Mouse (Mus musculus) adipocyte (in vitro differentiated cells): ENCODE measurements around the gene Trpm8.

ENCODE experiments used
- DNase-seq: peaks from one replicate; pipeline ENCODE4 v3.0.0-alpha.2; 2016; ENCODE audit warnings: low spot score

Trpm8 gene

DNA sequence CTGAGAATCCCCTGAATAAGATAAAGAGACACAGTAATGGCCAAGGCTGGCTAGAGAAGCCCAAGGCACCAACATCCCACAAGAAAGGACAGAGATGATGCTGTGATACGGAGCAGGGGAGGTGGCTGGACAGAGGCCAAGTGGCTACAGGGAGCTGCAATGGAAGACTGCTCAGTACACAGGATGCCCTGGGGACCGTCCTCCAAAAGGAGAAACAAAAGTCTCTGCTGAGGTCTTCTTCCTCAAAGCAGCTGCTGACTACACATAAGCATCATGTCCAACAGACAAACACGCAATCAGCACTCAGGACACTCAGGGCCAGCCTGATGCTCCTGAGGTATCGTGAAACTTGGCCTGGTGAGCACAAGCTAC lies 12.6 kb upstream of the Trpm8 start:
- no peak for DNase-seq

- no peak for DNase-seq
Measured at GRCm38 (mm10) chr1:88266123-88266522, 11.3 kb upstream of the Trpm8 start.

GRCm38 (mm10) chr1:88267489-88267888 lies 10.0 kb upstream of the Trpm8 start:
- no peak for DNase-seq

DNA sequence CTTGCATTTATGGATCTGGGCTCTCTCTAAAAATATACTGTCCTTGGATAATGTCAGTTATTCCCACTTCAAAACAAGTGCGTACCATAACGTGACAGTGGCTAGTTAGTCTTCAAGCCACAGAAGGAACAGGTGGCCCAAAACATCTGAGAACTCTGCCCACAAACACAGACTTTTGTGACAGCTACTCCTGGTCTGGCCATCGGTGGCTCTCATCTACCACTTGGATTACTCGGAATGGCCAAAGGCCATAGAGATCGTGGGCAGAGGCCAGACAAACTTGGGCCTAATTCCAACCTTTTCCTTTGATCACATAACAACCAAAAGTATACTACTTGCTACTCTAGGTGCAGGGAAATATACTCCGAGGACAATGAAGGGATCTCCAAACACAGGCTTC lies 9.4 kb upstream of the Trpm8 start:
- no peak for DNase-seq

DNA sequence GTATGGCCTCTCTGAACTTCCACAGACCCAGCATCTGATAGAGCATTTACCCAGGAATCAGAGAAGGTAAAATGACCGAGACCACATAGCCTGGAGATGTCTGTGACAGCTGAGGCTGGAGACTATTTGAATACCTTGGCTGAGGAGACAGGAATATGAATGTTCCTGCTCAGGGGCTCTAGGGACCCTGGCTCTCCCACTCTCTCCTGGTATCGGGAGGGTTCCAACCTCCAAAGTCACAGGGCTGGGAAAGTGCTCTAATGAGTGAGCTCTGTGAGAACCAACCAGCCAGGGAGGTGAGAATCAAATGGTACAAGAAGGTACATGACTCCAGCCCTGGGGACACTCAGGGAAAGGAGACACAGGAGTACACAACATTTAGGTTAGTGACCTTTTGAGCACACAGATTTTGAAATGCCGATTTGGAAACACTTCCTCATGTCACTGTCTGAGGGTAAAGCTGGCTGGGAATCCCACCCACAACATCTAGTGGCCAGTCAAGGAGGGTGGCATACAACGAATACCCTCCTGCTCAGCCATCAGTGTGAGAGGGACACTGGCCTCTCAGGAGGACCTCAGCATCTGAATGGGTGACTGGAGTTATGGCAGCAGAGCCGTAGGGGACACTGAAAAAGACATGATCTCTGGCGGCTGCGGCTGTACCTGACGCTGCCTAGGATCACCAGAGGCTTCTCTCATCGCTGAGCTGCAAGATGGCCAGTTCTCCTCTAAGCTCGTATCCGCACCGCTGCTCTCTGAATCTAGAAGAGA lies 7.7 kb upstream of the Trpm8 start:
- no peak for DNase-seq

- no peak for DNase-seq
Measured at GRCm38 (mm10) chr1:88272851-88273250, 4.6 kb upstream of the Trpm8 start.

DNA sequence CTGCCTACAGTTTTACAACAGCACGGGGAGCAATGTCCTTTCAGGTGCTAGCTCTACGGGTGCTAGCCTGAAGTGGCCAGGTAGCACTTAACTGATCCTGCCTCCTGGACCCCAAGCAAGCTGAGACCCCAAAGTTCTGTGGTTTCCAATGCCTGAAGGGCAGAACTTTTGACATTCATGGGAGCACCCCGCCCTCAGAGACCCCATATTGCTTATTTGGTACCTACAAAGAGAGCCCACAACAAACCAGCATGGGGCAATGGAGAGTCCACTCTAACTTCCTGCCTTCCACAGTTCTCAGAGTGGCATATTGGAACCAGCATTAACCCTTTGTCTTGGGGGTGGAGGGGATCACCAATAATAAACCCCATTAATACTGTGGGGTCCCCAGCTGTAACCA lies 4.1 kb upstream of the Trpm8 start:
- DNase-seq: no peak

- DNase-seq: no peak
Measured at GRCm38 (mm10) chr1:88273832-88274231, 3.6 kb upstream of the Trpm8 start.

GRCm38 (mm10) chr1:88274371-88275077 lies 2.9 kb upstream of the Trpm8 start:
- DNase-seq: no peak

DNA sequence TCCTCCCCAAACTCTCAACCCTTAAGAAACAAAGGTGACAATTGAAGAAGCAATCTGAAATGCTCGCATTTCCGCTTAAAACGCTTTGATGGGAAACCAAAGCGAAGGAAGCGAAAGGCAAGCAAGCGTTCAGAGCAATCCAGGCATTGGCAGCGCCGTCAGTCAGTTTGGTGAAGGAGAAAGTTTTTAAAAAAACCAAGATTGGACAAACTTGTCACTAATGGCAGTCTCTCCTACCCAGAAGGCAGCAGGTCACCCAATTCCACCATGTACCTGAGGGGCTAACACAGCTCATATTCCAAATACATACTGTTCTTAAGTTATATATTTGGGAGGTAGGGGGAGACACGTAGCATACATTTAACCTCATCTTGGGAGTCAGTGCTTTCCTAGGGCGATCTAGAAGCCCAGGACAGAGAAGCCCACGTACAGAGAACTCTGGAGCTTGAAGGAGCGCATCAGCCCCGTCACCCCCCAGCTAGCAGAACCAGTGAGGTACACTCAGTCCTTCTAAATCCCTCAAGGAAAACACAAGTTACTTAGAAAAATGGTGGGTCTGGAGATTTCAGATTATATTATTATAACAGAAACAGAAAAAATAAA lies 2.3 kb upstream of the Trpm8 start:
- no peak for DNase-seq

GRCm38 (mm10) chr1:88275698-88276523 lies 1.6 kb upstream of the Trpm8 start:
- no peak for DNase-seq

DNA sequence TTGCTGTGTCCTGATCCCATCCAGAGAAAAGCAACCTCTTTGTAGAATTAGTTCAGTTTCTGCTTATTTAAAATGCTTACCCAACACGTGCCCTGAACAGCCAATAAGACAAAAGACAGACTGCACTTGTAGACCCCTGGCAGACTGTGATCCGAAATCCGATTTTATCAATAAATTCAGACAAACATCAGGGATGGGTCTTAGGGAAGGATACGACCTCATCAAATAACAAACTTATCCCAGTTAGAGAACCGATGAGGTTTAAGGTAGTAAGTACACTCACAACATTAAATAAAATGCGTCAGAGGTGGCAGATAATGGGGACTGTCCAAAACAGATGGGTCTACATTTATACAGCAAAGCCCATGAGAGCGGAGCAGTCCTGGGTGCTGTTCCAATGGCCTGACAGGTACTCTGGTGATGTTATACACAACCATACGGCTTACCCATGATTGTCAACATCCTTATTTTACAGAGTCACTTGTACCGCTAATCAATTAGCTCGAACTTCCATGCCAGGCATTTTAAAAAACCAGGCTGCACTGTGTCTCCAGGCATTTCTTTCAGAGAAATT lies 850 bp upstream of the Trpm8 start:
- no peak for DNase-seq

DNA sequence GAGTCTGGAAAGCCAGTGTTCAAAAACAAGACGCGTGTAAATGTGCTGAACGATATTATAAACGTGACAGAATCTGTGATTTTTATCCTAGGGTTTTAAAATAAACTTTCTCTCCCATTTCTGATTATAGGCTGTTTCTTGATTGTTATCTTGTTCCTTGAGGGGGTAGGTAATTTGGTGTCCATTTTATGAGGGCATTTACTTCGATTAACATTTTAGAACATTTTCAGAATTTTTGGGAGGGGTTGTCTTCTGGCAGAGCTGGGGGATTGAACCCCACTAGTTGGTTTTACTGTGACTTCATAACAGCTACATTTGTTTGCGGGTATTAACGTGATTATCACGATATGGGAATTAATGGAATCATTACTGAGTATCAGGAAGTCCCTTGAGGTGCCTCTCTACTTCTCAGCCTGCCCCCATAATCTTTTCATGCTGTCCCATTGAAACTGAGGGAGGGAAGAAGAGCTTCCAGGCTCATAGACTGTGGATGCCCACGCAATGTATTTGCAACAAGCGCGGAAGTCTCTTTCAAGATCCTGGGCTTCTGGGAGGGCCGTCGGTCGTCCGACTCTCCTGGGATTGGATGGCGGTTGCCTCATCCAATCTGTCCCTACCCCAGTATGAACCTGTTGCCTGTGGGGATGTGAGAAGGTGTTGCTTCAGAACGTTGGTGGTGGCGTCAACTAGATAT lies 504 bp downstream of the Trpm8 start:
- DNase-seq: no peak

GRCm38 (mm10) chr1:88279111-88280005 lies 1.9 kb downstream of the Trpm8 start:
- peak; percentile 90 for DNase-seq

DNA sequence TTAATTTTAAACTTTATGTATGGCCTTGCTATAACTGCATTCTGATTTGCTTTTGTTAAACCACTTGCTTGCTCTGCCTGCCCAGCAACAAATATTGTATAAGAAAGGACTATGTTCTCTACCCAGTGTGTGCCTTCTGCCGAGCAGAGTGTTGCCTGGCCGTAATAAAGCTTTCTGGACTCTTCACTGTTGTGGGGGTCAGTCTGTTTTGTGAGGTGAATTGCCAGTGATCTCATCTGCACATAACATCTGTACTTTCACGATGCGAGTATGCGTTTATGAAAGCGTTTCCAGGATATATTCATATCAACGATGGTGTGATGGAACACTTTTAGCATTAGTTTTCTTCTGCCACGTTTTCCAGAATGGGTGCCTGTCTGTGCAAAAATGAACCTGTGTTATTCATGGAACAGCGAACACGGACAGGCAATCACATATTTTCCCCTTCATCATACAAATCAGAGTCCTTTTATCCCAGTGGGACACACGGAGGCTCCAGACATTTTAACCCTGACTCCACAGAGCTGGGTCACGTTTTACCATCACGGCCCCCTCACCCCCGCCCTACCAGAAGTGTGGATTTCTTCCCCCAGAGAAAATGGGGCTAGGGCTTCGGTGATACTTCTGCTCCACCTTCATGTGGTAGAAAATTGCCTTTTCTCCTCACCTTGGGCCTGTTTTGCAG lies 2.7 kb downstream of the Trpm8 start:
- no peak for DNase-seq

- DNase-seq: no peak
Measured at GRCm38 (mm10) chr1:88282301-88282700, 4.8 kb downstream of the Trpm8 start.

DNA sequence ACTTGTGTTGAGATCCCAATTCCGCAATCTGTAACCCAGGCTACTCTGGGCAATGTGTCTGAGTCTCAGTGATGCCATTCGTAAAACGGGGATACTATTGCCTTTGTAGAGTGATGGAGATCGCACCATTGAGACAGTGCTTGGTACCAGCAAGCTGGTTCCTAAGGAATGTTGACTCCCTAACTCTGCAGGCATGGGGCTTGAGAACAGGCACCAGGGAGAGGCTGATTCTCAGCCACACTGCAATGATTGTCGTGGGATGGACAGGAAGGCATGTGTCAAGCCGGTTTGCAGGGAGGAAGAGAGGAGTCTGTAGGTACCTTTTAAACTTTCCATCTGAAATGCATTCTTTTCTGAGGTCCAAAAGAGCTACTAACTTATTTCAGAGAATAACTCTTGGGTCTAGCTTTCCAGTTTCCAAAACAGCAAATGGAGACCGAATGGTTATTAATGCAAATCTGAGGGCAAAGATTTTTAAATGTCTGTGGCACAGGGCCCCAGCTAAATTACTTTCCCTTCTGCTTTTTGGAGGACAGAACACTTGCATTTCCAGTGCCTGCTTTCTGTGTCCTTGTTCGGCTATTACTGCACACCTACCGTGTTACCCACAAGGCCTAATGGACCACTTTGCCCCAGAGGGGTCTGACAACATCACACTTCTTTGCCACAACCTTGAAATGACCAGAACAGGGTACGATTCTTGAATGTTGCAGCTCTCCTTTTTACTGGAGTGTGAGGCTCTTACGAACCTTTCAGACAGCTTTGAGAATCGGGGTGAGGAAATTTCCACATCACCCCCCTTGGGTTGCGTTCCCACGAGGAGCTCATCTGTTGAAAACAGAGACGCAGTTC lies 6.1 kb downstream of the Trpm8 start:
- no peak for DNase-seq

DNA sequence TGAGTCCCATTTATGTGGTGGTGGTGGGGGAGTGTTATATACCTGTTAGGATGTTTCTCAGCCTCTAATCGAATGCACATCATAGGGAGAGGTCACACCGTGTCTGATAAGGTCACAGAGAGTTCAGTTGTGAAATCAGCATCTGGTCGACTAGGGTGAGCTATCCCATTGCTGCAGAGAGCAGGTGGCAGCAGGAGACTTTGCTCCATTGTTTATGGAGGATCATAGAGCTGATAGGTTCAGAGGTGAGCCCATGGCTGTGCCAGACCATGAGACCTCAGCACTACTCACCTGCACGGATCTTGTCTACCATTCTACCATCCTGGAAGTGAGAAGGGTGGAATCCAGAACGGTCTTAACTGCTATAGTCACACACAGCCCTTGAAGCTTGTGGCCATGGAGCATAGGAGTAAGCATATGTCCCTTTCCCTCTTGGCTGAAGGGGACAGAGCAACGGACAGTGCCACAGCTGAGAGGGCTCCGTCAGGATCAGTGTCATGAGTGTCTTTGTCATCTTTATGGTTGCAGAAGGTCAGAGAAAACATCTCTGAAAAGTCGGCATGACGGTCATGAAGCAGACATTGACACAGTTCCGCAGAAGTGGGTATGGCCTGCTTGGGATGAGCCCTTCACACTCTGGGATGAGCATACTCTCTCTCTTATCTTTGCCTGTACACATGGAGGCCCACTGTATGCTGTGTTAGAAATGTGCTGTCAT lies 6.9 kb downstream of the Trpm8 start:
- no peak for DNase-seq
